Mouse (Mus musculus): ENCODE data around the gene Arrb1.

The Arrb1 gene

GRCm38 (mm10) chr7:99579491-99580190, 44.4 kb downstream of the Arrb1 start:
- peak; percentile 41 for DNase-seq (ENCODE audit: extremely low spot score)

- DNase-seq (ENCODE audit: extremely low spot score) = no peak
Observed at GRCm38 (mm10) chr7:99580247-99580646, 45.0 kb downstream of the Arrb1 start.

DNA sequence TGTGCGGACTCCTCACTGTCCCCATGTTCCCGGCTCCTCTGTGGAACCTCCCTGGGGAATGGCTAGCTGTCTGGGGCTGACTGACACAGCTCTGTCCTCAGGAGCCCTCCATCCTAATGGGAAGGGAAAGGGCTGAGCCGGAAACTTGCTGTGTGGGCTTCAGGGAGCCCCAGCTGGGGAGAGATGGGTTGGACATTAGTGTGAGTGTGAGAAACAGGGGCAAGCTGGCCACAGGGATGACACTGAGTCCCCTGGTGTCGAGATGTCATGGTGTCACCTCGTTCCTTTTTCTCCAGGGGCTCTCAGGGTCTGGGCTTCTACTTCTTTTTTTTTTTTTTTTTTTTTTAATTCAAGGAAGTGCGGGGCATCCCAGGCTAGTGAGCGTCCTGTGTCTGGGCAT, 47.0 kb downstream of the Arrb1 start:
- no peak for DNase-seq (ENCODE audit: extremely low spot score)

- no peak for DNase-seq (ENCODE audit: extremely low spot score)
Observed at GRCm38 (mm10) chr7:99582867-99583266, 47.6 kb downstream of the Arrb1 start.

DNA sequence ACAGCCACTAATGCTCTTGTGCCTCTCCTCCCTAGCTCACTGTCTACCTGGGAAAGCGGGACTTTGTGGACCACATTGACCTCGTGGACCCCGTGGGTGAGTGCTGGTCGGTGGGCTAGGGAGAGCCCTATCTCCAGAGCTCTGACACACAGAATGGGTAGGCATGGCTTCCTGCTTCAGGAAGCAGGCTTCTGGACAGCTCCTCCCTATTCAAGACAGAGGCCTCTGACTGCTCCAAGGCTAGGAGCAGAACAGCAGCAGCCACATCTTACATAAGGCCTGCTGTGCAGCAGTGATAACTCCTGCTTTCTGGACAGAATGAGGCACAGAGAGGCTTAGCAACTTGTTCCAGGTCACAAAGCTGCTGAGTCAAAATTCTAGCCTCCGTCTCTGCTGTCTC, 48.4 kb downstream of the Arrb1 start:
- no peak for DNase-seq (ENCODE audit: extremely low spot score)

DNA sequence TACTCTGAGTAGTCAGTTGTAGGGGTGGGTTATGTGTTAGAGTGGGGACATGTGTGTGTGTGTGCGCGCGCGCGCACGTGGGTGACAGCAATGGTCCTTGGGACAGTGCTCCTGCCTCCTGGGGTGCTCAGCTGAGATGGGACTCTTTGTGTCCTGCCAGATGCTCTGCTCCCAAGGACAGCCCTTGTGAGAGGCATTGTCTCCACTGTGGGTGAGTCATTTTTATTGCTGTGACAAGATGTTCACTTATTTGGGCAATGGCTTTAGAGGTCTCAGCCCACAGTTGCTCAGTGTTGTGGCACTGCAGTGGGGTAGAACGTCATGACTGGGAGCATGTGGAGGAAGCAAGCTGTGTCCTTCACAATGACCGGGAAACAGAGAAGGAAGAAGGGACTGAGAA, 50.7 kb downstream of the Arrb1 start:
- DNase-seq (ENCODE audit: extremely low spot score) = no peak

- DNase-seq (ENCODE audit: extremely low spot score) = peak; percentile 61
Observed at GRCm38 (mm10) chr7:99590064-99590463, 54.8 kb downstream of the Arrb1 start.

GRCm38 (mm10) chr7:99590646-99591045, 55.4 kb downstream of the Arrb1 start:
- no peak for DNase-seq (ENCODE audit: extremely low spot score)

DNA sequence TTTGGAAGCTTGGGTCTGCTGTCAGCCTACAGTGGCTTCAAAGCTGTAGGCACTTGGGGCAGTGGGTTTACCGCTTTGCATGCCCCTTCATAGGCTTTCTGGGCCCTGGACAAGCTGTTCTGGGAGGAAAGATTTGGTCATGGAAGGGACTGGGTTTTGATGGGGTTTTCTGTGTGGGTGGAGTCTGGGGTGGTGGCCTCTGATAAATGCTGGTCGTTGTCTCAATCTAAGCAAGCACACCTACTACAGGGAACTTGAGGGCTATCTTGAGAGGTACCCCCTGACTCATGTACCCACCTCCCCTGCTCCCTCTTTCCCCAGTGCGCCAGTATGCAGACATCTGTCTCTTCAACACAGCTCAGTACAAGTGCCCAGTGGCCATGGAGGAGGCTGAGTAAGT, 57.4 kb downstream of the Arrb1 start:
- no peak for DNase-seq (ENCODE audit: extremely low spot score)

- no peak for DNase-seq (ENCODE audit: extremely low spot score)
Observed at GRCm38 (mm10) chr7:99593868-99594803, 58.9 kb downstream of the Arrb1 start.

DNA sequence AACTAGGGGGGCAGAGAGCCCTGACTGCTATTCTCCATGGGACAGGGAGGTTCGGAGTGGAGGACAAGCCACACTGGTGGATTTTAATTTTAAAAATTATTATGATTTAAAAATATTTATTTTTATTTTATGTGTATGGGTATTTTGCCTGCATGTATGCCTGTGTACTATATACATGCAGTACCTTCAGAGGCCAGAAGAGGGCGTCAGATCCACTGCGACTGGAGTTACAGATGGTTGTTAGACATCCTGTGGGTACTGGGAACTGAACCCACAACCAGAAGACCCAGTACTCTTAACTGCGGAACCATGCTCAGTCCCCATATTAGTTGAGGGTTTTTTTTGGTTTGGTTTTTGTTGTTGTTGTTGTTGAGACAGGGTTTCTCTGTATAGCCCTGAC, 63.5 kb downstream of the Arrb1 start:
- DNase-seq (ENCODE audit: extremely low spot score) = no peak

DNA sequence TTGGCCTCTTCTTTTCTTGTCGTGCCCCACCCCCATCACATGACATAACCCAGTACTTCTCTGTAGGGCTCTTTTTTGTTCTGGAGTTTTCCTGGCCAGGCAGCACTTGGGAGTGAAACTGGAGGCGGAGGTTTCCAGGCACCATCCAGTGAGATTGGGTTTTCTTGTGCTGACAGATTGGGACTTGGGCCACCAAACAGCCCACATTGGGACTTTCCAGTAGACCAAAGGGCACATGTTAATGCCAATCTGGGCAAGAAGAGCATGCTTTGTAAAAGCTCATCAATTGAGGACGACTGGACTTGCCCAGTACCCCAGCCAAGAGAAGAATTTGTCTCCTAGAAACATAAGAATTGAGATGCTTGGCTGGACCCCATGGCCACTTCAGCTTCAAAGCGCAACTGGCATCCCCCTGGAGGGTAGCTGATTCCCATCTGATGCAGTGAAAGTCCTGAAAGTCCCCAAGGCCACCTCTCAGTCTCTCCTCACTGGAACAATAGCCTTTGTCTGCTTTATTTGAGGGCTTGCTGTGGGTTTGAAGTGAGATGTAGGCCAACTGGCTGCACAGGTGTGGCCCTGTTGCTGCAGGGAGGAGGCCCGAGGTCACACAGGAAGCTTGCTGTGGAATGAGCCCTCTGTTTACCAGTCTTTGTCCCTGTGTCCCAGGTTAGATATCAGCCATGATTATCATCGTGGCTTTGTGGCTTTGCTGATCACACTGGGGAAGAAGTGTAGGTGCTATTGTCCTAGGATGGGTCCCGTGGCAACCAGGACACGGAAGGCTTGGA, 68.8 kb downstream of the Arrb1 start:
- DNase-seq (ENCODE audit: extremely low spot score) = no peak

DNA sequence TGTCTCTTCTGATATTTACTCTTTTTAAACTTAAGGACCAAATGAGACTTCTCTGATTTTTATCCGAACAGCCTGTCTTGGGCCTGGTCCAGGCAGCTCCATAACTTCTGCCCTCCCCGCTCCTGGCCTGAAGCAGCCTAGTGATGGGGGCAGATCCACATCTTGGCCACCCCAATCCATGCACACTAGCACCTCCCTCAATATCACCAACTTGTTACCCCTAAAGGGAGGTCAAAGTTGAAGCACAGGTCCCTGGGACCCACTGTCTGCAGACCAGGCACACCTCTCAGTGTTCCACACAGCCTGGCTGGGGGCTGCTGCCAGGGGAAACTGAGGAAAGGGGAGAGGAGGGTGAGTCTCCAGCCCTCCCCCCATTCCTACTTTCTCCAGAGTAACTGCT, 69.8 kb downstream of the Arrb1 start:
- DNase-seq (ENCODE audit: extremely low spot score) = no peak

- DNase-seq (ENCODE audit: extremely low spot score) = no peak
Observed at GRCm38 (mm10) chr7:99606303-99606702, 71.0 kb downstream of the Arrb1 start.

- DNase-seq (ENCODE audit: extremely low spot score) = no peak
Observed at GRCm38 (mm10) chr7:99606766-99607165, 71.5 kb downstream of the Arrb1 start.

DNA sequence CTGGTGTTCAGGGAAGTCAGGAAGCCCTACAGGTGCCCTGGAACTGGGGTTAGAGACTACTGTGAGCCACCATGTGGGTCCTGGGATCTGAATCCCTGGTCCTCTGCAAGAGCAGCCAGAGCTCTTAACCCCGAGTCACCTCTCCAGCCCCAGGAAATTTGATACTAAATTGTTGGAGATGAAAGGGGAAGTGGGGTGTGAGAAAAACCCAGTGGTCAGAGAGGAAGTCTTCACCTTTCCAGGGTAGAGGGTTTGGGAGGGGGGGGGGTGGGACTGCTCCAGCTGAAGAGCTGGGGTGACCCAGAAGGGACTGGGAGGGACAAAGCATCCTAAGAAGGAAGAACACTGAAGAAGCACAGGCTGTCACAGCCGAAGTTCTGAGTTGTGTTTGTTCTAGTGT, 72.4 kb downstream of the Arrb1 start:
- no peak for DNase-seq (ENCODE audit: extremely low spot score)

- no peak for DNase-seq (ENCODE audit: extremely low spot score)
Observed at GRCm38 (mm10) chr7:99618264-99618663, 83.0 kb downstream of the Arrb1 start.

DNA sequence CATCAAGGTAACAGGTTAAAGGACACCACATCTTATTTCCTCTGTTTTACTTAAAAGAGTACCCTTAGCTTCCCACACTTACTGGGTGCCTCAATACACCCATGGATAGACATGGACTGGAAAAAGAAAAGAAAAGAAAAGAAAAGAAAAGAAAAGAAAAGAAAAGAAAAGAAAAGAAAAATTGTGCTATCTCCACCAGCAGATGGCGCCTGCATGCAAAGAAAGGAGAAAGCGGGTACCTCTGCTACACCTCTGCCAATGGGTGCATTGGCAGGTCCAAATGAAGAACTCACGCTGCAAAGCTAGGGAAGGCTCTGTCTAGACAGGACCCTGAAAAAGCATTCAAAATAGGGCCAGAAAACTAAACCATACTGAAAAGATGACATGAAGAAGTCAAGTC, 83.6 kb downstream of the Arrb1 start:
- DNase-seq (ENCODE audit: extremely low spot score) = no peak

DNA sequence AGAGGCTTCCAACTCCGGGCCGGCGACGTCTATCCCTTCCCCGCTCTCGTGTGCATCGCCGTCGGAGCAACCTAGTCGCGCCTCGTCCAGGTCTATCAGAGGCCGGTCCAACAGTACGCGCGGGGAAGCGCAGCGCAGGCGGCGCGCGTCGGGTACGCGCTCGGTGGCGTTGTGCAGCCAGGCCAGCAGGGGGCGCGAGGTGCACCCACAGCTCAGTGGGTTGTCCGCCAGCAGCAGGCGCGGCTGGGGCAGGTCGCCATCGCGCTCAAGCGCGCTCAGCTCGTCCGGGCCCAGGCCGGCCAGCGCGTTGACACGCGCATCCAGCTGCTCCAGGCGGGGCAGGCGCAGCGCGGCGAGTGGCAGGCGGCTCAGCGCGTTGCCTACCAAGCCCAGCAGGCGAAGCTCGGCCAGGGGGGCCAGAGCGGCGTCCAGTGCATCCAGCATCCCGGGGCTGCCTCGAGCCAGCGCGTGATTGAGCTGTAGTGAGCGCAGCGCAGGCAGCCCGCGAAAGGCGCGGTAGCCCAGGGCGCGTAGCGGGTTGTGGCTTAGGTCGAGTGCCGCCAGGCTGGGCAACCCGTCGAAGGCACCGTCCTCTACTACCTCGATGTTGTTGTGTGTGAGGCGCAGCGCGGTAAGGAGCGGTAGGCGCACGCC, 90.6 kb downstream of the Arrb1 start:
- DNase-seq (ENCODE audit: extremely low spot score) = peak; percentile 86

GRCm38 (mm10) chr7:99626376-99627270, 91.4 kb downstream of the Arrb1 start, which contains the start of gene Tpbgl:
Tpbgl (minus strand) TSS chr7:99627103.
- peak; percentile 45 for DNase-seq (ENCODE audit: extremely low spot score)

GRCm38 (mm10) chr7:99627366-99627765, 92.1 kb downstream of the Arrb1 start:
- DNase-seq (ENCODE audit: extremely low spot score) = no peak
